Mouse (Mus musculus) kidney, embryonic 14.5 days (tissue): ENCODE results near the gene Trip4. TPM values are rescaled to one million over a fixed set of nuclear protein-coding genes. Genes with fewer than 3 reads are reported as not detected.

ENCODE experiments used
- ATAC-seq: fragments of 200-750 bp; cut with Nextera tagmentation; 2 replicates; pipeline ENCODE4 v1.8.0; 2017; ENCODE audit warnings: moderate number of reproducible peaks, mild to moderate bottlenecking, moderate TSS enrichment, moderate library complexity; ENCODE audit not compliant: low FRiP score, low TSS enrichment
- H3K27ac ChIP-seq: fragments of 300-500 bp; sonication (generic); 2 replicates; pipeline ENCODE4 v1.5.1; 2014; ENCODE audit warnings: low read depth, mild to moderate bottlenecking, low read length, moderate library complexity, mixed read lengths
- H3K27me3 ChIP-seq: fragments of 300-500 bp; sonication (generic); 2 replicates; pipeline ENCODE4 v1.6.1; 2014; ENCODE audit warnings: mild to moderate bottlenecking, low read length; ENCODE audit not compliant: control insufficient read depth, insufficient read depth
- H3K36me3 ChIP-seq: fragments of 300-500 bp; sonication (generic); 2 replicates; pipeline ENCODE4 v1.6.1; 2014; ENCODE audit warnings: low read length, mixed read lengths; ENCODE audit not compliant: control insufficient read depth, insufficient read depth
- H3K4me1 ChIP-seq: fragments of 300-500 bp; sonication (generic); 2 replicates; pipeline ENCODE4 v1.6.1; 2014; ENCODE audit warnings: low read length, mixed read lengths; ENCODE audit not compliant: control insufficient read depth, insufficient read depth
- H3K4me2 ChIP-seq: fragments of 300-500 bp; sonication (generic); replicated peaks from 2 replicates; pipeline ENCODE4 v1.6.1; 2014; ENCODE audit warnings: low read depth, mild to moderate bottlenecking, low read length
- H3K4me3 ChIP-seq: fragments of 300-500 bp; sonication (generic); 2 replicates; pipeline ENCODE4 v1.5.1; 2014; ENCODE audit warnings: mild to moderate bottlenecking, low read length
- H3K9ac ChIP-seq: fragments of 300-500 bp; sonication (generic); 2 replicates; pipeline ENCODE4 v1.6.1; 2014; ENCODE audit warnings: low read depth, mild to moderate bottlenecking, low read length, moderate library complexity
- H3K9me3 ChIP-seq: fragments of 300-500 bp; sonication (generic); 2 replicates; pipeline ENCODE4 v1.6.1; 2016; ENCODE audit warnings: low read length; ENCODE audit not compliant: control insufficient read depth
- WGBS: fragments of 180-500 bp; shearing (Covaris S2); extraction: QIAGEN DNeasy Blood & Tissue Kit; methylation state at CpG from one replicate; pipeline ENCODE4 v1.1.7; 2014; 5-methylcytosine and 5-hydroxymethylcytosine counted together
- polyA plus RNA-seq: library from polyadenylated mRNA; unstranded; fragments of >200 nt; fragmentation: Nextera tagmentation; extraction: Ambion mirVana; gene quantifications from 2 replicates; pipeline ENCODE4 v1.2.1, GENCODE M21; 2014

Trip4 gene
- polyA plus RNA-seq, 1 experiment from 2014 or later, result 36.6 TPM

DNA sequence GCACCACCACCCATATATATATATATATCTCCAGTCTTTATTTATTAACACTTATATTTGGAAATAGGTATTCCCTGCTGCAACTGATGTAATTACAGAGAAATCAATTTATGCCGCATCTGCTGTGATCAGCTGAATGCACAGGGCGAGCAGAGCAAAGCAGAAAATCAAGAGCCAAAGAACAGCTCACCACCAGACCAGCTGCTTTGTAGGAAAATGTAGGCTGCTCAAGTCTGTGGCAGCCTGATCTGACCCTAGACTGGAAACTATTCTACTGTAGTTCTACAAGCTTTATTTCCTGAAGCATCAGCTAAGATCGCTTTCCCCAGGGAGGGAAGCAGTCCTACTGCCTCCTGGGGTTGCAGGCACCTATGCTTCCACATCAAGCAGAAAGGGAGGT lies 115.1 kb downstream of the Trip4 start:
- no peak overlapping the region for H3K4me2 ChIP-seq
- H3K4me1 ChIP-seq, result peaks cover 9% of the 10 kb centered on the region; the same call in 1 of the 2 replicates
- H3K9ac ChIP-seq, result no peak overlapping the region
- H3K36me3 ChIP-seq, result peaks cover 20% of the 10 kb centered on the region
- WGBS, result 82% methylated on average over 3 of the region's 3 CpGs
- no peaks in the 10 kb centered on the region for H3K9me3 ChIP-seq
- no peaks in the 10 kb centered on the region for H3K27me3 ChIP-seq
- H3K4me3 ChIP-seq, result no peak overlapping the region
- ATAC-seq, result no peak
- no peak overlapping the region for H3K27ac ChIP-seq

DNA sequence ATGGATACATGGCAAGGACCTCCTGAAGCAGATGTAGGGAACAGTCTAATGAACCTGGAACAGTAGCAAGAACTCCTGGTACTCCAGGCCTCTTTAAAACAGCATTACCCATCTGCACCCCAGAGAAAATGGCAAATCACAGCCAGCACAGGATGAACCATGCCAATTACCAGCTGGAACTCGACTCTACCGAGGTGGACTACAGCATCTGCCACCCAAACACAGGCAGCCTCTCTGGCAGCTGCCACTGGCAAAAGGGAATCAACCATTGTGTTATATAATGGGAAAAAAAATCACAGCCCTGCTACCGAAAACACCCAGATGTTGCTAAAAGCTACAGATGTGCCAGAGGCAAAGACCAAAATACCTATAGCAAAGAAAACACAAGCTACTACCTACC lies 115.5 kb downstream of the Trip4 start:
- Histone ChIP-seq H3K27ac (no peak overlapping the region), H3K36me3 (peaks cover 20% of the 10 kb centered on the region), H3K4me1 (peaks cover 9% of the 10 kb centered on the region), H3K27me3 (no peaks in the 10 kb centered on the region), H3K9me3 (no peaks in the 10 kb centered on the region), H3K9ac (no peak overlapping the region), H3K4me3 (no peak overlapping the region), H3K4me2 (no peak overlapping the region)
- 81% methylated on average over 3 of the region's 3 CpGs for WGBS
- ATAC-seq, result no peak

DNA sequence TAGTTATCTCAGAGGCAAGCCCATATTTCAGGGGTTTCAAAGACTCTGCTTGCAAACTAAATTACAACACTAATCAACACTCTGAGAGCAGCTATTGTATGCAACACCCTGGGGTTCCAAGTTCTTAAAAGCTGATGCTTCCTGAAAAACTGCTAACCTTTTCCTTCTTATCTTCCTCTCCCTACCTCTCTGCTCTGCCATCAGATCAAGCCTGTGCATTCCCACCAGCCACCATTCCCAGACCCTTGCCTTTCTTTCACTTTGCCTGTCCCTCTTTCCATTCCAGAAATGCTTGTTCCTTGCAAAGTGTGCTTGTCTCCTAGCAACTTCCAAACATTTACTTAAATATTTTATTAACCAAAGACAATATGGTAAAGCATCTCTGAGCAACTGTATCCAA lies 116.7 kb downstream of the Trip4 start:
- Histone ChIP-seq H3K36me3 (peaks cover 20% of the 10 kb centered on the region), H3K4me2 (no peak overlapping the region), H3K27me3 (no peaks in the 10 kb centered on the region), H3K9ac (no peak overlapping the region), H3K9me3 (no peaks in the 10 kb centered on the region), H3K4me3 (no peak overlapping the region), H3K4me1 (peaks cover 21% of the 10 kb centered on the region), H3K27ac (no peak overlapping the region)
- ATAC-seq, result no peak

DNA sequence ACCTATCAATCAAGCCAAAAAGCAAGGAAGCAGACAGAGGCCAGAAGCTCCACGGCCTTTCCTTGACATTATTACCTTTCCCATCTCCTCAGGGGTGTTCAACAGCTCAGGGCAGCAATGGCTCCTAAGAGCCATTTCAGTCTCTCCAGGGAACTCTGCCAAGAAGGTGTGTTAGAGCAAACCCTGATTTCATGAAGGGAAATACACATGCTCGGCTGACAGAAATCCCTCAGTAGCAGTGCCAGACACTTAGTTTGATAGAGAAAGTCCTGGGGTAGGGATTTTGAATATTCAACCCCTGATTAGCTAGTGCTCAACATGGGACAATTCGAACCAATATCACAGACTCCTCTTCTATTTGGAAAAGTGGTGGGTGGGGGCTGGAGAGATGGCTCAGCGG lies 117.5 kb downstream of the Trip4 start:
- peaks cover 20% of the 10 kb centered on the region for H3K36me3 ChIP-seq
- peaks cover 24% of the 10 kb centered on the region for H3K4me1 ChIP-seq

DNA sequence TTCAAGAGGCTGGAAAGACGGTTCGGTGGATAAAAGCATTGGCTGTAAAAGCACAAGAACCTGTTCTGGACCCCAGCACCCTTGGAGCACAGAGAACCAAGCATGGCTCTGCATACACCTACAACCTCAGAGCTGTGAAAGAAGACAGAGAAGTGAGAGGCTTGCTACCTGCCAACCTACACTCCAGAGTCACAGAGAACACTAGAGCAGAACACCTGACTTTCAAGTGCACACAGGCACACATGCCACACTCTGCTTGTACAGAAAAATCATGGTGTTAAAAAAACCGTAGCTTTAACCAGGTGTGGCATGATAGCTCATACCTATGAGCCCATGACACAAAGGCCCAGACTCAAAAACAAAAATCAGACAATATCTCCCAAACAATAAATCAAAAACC lies 118.8 kb downstream of the Trip4 start:
- no peak for ATAC-seq
- peaks cover 25% of the 10 kb centered on the region for H3K4me1 ChIP-seq
- no peak overlapping the region for H3K27ac ChIP-seq
- H3K36me3 ChIP-seq, result peaks cover 15% of the 10 kb centered on the region; the same call in 1 of the 2 replicates
- H3K4me2 ChIP-seq, result no peak overlapping the region
- H3K9ac ChIP-seq, result no peak overlapping the region
- WGBS, result 93% methylated on average over 3 of the region's 3 CpGs
- H3K4me3 ChIP-seq, result no peak overlapping the region
- H3K27me3 ChIP-seq, result no peaks in the 10 kb centered on the region
- no peaks in the 10 kb centered on the region for H3K9me3 ChIP-seq

More for the DNA sequence above, 117.5 kb downstream of the Trip4 start:
- Histone ChIP-seq H3K4me2 (no peak overlapping the region), H3K9me3 (no peaks in the 10 kb centered on the region), H3K27ac (no peak overlapping the region), H3K27me3 (no peaks in the 10 kb centered on the region), H3K9ac (0 out of 2 replicates have a peak overlapping the region, but pooled peaks have one; percentile 12), H3K4me3 (no peak overlapping the region)
- 68% methylated on average over 4 of the region's 4 CpGs for WGBS
- ATAC-seq, result no peak

DNA sequence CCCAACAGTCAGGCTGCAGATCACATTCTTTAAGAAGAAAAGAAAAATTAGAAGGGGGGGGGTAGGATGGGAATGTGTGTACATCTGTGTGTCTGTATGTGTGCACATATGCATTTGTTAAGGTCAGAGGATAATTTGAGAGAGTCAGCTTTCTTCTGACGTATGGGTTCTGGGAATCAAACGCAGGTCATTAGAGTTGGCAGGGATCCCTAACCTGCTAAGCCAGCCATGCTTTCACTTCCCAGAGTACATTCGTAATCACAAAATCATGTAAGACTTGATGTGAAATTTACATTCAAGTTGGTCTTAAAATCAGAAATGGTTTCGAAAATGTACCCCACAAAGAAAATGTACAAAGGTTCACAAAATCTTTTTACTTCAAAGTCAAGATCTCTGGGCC lies 120.0 kb downstream of the Trip4 start:
- no peak overlapping the region for H3K27ac ChIP-seq
- no peaks in the 10 kb centered on the region for H3K27me3 ChIP-seq
- H3K9ac ChIP-seq, result no peak overlapping the region
- H3K9me3 ChIP-seq, result no peaks in the 10 kb centered on the region
- peaks cover 5% of the 10 kb centered on the region; the same call in 1 of the 2 replicates for H3K36me3 ChIP-seq
- H3K4me2 ChIP-seq, result no peak overlapping the region
- H3K4me3 ChIP-seq, result no peak overlapping the region
- 84% methylated on average over 4 of the region's 4 CpGs for WGBS
- ATAC-seq, result no peak
- H3K4me1 ChIP-seq, result peaks cover 25% of the 10 kb centered on the region

DNA sequence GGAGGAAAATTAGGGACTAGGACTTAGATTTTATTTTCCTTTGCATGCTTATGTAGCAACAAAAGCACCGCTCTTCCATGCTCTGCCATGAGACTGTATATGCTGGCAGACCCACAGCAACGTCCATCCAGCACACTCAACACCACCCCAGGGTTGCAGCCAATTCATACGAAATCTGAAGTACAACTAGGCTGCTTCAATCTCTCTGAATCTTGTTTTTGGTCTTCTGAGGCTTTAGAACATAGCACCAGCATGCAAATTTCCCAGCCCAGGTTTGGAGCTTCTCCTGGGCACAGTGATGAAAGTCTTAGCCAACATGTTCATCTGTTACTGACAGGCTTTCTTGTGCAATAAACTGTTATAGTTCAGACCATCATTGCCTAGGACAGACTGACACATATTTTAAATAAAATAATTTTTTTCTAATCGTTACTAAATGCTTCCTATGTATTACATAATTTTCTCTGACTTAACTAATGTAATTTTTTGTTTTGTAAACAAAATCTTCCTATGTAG lies 120.7 kb downstream of the Trip4 start:
- Histone ChIP-seq H3K9me3 (no peaks in the 10 kb centered on the region), H3K27me3 (no peaks in the 10 kb centered on the region), H3K4me2 (no peak overlapping the region), H3K36me3 (no peaks in the 10 kb centered on the region), H3K4me3 (no peak overlapping the region), H3K4me1 (peaks cover 25% of the 10 kb centered on the region), H3K27ac (no peak overlapping the region), H3K9ac (no peak overlapping the region)
- whole genome bisulfite sequencing, result 64% methylated on average over 4 of the region's 4 CpGs
- ATAC-seq, result no peak

DNA sequence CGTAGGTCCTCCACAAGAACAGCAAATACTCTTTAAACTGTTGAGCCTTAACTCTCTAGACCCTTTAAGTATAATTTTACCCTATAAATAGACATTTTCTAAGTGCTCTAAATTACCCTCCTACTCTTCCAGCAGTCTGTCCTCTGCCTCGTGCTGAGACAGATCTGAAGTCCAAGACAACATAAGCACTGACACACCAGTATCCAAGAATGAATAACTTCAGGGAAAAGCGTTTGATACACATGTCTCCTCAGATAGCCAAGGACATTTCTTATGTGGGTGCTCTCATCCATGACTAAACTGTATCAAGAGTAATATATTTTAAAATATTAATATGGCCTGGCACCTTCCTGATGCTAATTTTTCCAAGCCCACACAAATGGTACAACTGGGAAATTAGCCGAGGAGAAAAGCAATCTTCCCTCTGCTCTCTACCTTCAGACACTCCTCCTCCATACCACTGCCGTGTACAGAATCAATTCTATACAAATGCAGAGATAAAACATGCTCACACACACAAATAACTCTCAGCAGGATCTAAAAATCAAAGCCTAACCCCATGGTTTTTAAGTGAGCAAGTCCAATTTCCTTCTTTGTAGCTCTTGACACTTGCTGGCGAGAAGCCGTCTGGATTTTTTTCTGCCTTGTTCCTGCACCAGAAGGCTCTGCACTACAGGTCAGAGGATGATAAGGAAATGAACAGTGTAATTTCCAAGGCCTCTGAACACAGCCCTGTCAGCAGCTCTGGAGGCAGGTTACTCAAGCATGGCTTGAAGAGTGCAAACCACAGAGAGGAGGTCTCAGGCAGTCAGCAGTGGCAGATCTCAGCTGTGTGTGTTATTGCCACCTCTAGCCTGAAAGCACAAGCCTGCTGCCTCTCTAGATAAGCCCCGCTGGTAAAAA lies 121.5 kb downstream of the Trip4 start:
- Histone ChIP-seq H3K9me3 (no peaks in the 10 kb centered on the region), H3K36me3 (no peaks in the 10 kb centered on the region), H3K4me1 (peaks cover 24% of the 10 kb centered on the region), H3K4me3 (no peak overlapping the region), H3K27me3 (no peaks in the 10 kb centered on the region), H3K4me2 (no peak overlapping the region), H3K9ac (no peak overlapping the region), H3K27ac (0 out of 2 replicates have a peak overlapping the region, but pooled peaks have one; percentile 55)
- ATAC-seq, result peak; percentile 71; the same call in 1 of the 2 replicates
- WGBS, result 41% methylated on average over 8 of the region's 8 CpGs

DNA sequence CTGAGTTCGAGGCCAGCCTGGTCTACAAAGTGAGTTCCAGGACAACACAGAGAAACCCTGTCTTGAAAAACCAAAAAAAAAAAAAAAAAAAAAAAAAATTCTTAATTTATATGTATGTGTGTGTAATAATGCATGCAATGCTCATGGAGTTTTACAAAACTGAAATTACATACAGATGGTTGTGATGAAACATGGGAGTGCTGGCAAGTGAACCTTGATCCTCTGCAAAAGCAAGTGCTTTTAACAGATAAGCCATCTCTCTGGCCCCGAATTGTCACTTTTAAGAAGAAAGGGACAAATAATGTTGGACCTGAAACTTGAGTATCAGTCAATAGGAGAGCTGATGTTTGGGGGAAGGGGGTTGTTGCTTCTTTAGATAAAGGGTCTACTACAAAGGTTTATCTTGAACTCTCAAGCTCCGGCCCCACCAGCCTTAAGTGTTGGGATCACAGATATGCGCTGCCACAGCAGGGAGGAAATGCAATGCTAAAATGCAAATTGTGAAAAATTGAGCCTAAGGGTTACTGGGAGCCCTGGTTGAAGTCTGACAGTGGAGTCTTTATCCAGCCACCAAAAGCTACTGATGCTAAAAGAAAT lies 122.7 kb downstream of the Trip4 start:
- 82% methylated on average over 4 of the region's 4 CpGs for WGBS
- no peak overlapping the region for H3K27ac ChIP-seq
- H3K9ac ChIP-seq, result no peak overlapping the region
- H3K36me3 ChIP-seq, result no peaks in the 10 kb centered on the region
- H3K9me3 ChIP-seq, result no peaks in the 10 kb centered on the region
- peaks cover 16% of the 10 kb centered on the region for H3K4me1 ChIP-seq
- no peak overlapping the region for H3K4me2 ChIP-seq
- ATAC-seq, result no peak
- no peaks in the 10 kb centered on the region for H3K27me3 ChIP-seq
- no peak overlapping the region for H3K4me3 ChIP-seq
